Mouse (Mus musculus): ENCODE results near the gene Nr1h2.

DNA sequence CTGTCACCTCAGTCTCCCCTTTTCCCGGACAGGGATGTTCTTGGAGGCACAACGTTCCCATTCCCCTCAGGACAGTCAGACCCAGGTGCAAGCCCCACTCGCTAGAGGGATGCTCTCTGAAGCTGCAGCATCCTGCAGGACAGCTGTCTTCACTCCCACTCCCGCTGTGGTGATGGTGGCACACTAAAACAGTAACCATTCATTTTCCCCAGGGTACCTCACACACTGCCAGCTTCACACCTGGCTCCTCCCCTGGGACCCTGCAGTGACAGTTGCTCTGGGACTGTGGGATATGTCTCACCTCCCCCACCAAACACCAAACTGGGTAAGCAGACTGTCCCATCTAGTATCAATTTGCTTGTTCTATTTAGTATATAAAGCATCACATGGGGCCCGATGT is 6.0 kb downstream of the Nr1h2 start:
- TF ChIP-seq POLR2A (IDR thresholded peaks at IDR 0.05; ENCODE audit: low read depth, low read length) = no peak
- no peak for TF ChIP-seq CTCF (IDR thresholded peaks at IDR 0.05; ENCODE audit: extremely low read depth, insufficient read length, insufficient replicate concordance, low read depth, low read length)

Measured in small intestine, adult 2 months (tissue).